Mouse (Mus musculus): ENCODE measurements around the gene Plekha4.

DNA sequence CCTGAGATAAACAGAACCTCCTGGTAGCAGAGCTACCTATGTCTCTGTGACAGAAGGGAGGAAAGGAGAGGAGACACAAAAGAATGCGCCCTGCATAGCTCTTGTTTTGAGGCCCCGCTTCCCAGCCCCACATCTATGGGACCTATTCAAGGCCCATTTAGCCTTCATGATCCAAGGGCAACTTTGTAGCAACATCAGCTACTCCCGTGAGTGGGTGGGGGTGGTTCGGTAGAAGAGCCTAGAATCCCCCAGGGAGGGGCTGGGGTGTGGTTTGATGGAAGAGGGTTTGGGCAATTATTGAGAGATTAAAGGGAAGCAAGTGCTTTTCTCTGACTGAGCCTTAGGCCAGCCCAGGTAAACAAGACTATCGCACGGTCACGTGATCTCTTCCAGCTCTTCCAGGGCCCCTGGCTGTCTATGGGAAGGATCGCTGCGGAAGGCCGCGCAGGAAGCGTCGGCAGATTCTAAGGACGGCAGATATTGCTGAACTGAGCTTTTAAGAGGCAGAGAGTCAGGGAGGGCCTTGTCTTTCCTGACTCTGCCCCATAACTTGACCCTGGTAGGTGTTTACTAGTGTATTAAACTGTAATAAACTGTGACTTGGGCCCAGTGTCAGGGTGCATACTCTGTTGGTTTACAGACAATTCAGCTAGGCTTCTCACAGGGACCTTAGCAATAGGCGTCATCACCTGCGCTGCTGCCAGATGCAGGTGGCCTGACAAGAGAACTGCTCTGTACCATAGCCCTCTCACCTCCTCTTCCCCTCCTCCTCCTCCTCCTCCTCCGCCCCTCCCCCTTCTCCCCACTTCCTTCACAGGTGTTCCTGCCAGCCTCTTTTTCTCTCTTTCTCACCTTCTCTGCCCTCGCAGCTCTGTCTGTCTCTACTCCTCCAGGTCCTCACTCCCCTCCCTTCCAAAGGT lies 73.1 kb downstream of the Plekha4 start:
- no peak for TF ChIP-seq CTCF (IDR thresholded peaks at IDR 0.05; ENCODE audit: insufficient read depth, low read depth, low read length)
- no peak for TF ChIP-seq POLR2A (IDR thresholded peaks at IDR 0.05; ENCODE audit: insufficient read depth, low read depth, low read length)

Data from olfactory bulb, adult 2 months (tissue).